Mouse (Mus musculus) hindbrain, embryonic 15.5 days (tissue): Measurements from ENCODE around the gene Pde6g. TPM values are rescaled to one million over a fixed set of nuclear protein-coding genes. Genes with fewer than 3 reads are reported as not detected.
"Not testable (repeated sequence)": the region's sequence is repeated elsewhere in the genome, so short reads cannot be mapped to it uniquely, and the experiment has no call there.

Experiments used
- ATAC-seq: fragments of 200-750 bp; cut with Nextera tagmentation; 2 replicates; pipeline ENCODE4 v1.8.0; 2017; ENCODE audit warnings: low read depth, moderate number of reproducible peaks, moderate TSS enrichment; ENCODE audit not compliant: low FRiP score
- H3K27ac ChIP-seq: fragments of 300-500 bp; sonication (generic); replicated peaks from 2 replicates; pipeline ENCODE4 v1.5.1; 2015; ENCODE audit warnings: mild to moderate bottlenecking, inconsistent platforms
- H3K27me3 ChIP-seq: fragments of 300-500 bp; sonication (generic); 2 replicates; pipeline ENCODE4 v1.6.1; 2015; ENCODE audit warnings: control low read depth, inconsistent platforms
- H3K36me3 ChIP-seq: fragments of 300-500 bp; sonication (generic); 2 replicates; pipeline ENCODE4 v1.6.1; 2015; ENCODE audit warnings: control low read depth, inconsistent platforms
- H3K4me1 ChIP-seq: fragments of 300-500 bp; sonication (generic); replicated peaks from 2 replicates; pipeline ENCODE4 v1.6.1; 2015; ENCODE audit warnings: control low read depth, inconsistent platforms
- H3K4me2 ChIP-seq: fragments of 300-500 bp; sonication (generic); 2 replicates; pipeline ENCODE4 v1.6.1; 2015; ENCODE audit warnings: moderate library complexity, mild to moderate bottlenecking, inconsistent platforms
- H3K4me3 ChIP-seq: fragments of 300-500 bp; sonication (generic); 2 replicates; pipeline ENCODE4 v1.5.1; 2015; ENCODE audit warnings: mild to moderate bottlenecking, inconsistent platforms
- H3K9ac ChIP-seq: fragments of 300-500 bp; sonication (generic); 2 replicates; pipeline ENCODE4 v1.6.1; 2015; ENCODE audit warnings: inconsistent platforms
- H3K9me3 ChIP-seq: fragments of 300-500 bp; sonication (generic); 2 replicates; pipeline ENCODE4 v1.6.1; 2016; ENCODE audit warnings: control low read depth, inconsistent platforms
- WGBS: fragments of 180-500 bp; shearing (Covaris S2); methylation state at CpG from one replicate; pipeline ENCODE4 v1.1.7; 2015; 5-methylcytosine and 5-hydroxymethylcytosine counted together
- polyA plus RNA-seq: library from polyadenylated mRNA; unstranded; fragments of >200 nt; fragmentation: Nextera tagmentation; extraction: Ambion mirVana; gene quantifications from 2 replicates; pipeline ENCODE4 v1.2.1, GENCODE M21; 2015

The Pde6g gene
- polyA plus RNA-seq, 1 experiment from 2014 or later: 0.22 TPM

- H3K9ac ChIP-seq: no peak within 1 kb of the TSS
- H3K4me2 ChIP-seq: no peak within 1 kb of the TSS
- ATAC-seq: no peak
- no peak within 1 kb of the TSS for H3K4me3 ChIP-seq
- no peaks in the 10 kb centered on the region for H3K9me3 ChIP-seq
- 92% methylated on average over 3 of the region's 3 CpGs for WGBS
- no peak within 1 kb of the TSS for H3K27ac ChIP-seq
- H3K36me3 ChIP-seq: no peaks in the 10 kb centered on the region
- no peaks in the 10 kb centered on the region for H3K4me1 ChIP-seq
- H3K27me3 ChIP-seq: no peaks in the 10 kb centered on the region
Measured at GRCm38 (mm10) chr11:120442344-120442743, 11.0 kb downstream of the Pde6g start, which contains the start of gene Tspan10. Gene Tspan10 (plus strand): TSS chr11:120442644.

- H3K27ac ChIP-seq: peak overlapping the region; percentile 80
- H3K9ac ChIP-seq: peak overlapping the region; percentile 76; the same call in 1 of the 2 replicates
- peaks cover 13% of the 10 kb centered on the region for H3K4me1 ChIP-seq
- H3K9me3 ChIP-seq: no peaks in the 10 kb centered on the region
- H3K36me3 ChIP-seq: peaks cover 8% of the 10 kb centered on the region; the same call in 1 of the 2 replicates
- peak overlapping the region; percentile 71 for H3K4me3 ChIP-seq
- no peak; the same call in 1 of the 2 replicates for ATAC-seq
- peak overlapping the region; percentile 90 for H3K4me2 ChIP-seq
- H3K27me3 ChIP-seq: no peaks in the 10 kb centered on the region
- 28% methylated on average over 12 of the region's 12 CpGs for WGBS
Measured at GRCm38 (mm10) chr11:120437857-120438385, 15.4 kb downstream of the Pde6g start.

- peak; percentile 90 for ATAC-seq
- Histone ChIP-seq H3K27ac (peak within 1 kb of the TSS; percentile 80), H3K9me3 (no peaks in the 10 kb centered on the region), H3K36me3 (peaks cover 14% of the 10 kb centered on the region), H3K9ac (peak within 1 kb of the TSS; percentile 76), H3K4me2 (peak within 1 kb of the TSS; percentile 90), H3K4me1 (peaks cover 13% of the 10 kb centered on the region), H3K4me3 (peak within 1 kb of the TSS; percentile 71), H3K27me3 (no peaks in the 10 kb centered on the region)
- WGBS: under 1% methylated on average over 72 of the region's 77 CpGs
Measured at GRCm38 (mm10) chr11:120437152-120437856, 16.0 kb downstream of the Pde6g start, which contains the start of gene Nploc4. Gene Nploc4 (minus strand): TSS chr11:120437708.

- Histone ChIP-seq H3K4me2 (no peak overlapping the region), H3K4me3 (no peak overlapping the region), H3K9me3 (no peaks in the 10 kb centered on the region), H3K9ac (no peak overlapping the region), H3K36me3 (peaks cover 65% of the 10 kb centered on the region), H3K27me3 (no peaks in the 10 kb centered on the region), H3K27ac (no peak overlapping the region), H3K4me1 (no peaks in the 10 kb centered on the region)
- no peak for ATAC-seq
- 97% methylated on average over 3 of the region's 3 CpGs for WGBS
Measured at GRCm38 (mm10) chr11:120426727-120427126, 26.6 kb downstream of the Pde6g start.

GRCm38 (mm10) chr11:120423569-120424295 lies 29.6 kb downstream of the Pde6g start:
- Histone ChIP-seq H3K4me1 (no peaks in the 10 kb centered on the region), H3K27ac (no peak overlapping the region), H3K9me3 (no peaks in the 10 kb centered on the region), H3K4me3 (no peak overlapping the region), H3K9ac (no peak overlapping the region), H3K4me2 (no peak overlapping the region), H3K36me3 (peaks cover 68% of the 10 kb centered on the region), H3K27me3 (no peaks in the 10 kb centered on the region)
- no peak for ATAC-seq
- WGBS: 70% methylated on average over 9 of the region's 9 CpGs

GRCm38 (mm10) chr11:120422651-120423568 lies 30.4 kb downstream of the Pde6g start:
- Histone ChIP-seq H3K9ac (no peak overlapping the region), H3K27ac (no peak overlapping the region), H3K36me3 (peaks cover 68% of the 10 kb centered on the region), H3K9me3 (no peaks in the 10 kb centered on the region), H3K4me2 (no peak overlapping the region), H3K27me3 (no peaks in the 10 kb centered on the region), H3K4me1 (no peaks in the 10 kb centered on the region), H3K4me3 (no peak overlapping the region)
- no peak for ATAC-seq
- WGBS: 91% methylated on average over 13 of the region's 13 CpGs

GRCm38 (mm10) chr11:120418592-120418991 lies 34.7 kb downstream of the Pde6g start:
- no peak overlapping the region for H3K27ac ChIP-seq
- 100% methylated on average over 1 of the region's 1 CpGs for WGBS
- peaks cover 70% of the 10 kb centered on the region for H3K36me3 ChIP-seq
- no peaks in the 10 kb centered on the region for H3K9me3 ChIP-seq
- ATAC-seq: no peak
- H3K9ac ChIP-seq: no peak overlapping the region
- H3K27me3 ChIP-seq: no peaks in the 10 kb centered on the region
- H3K4me2 ChIP-seq: no peak overlapping the region
- no peaks in the 10 kb centered on the region for H3K4me1 ChIP-seq
- no peak overlapping the region for H3K4me3 ChIP-seq

- H3K4me3 ChIP-seq: no peak overlapping the region
- H3K4me1 ChIP-seq: no peaks in the 10 kb centered on the region
- no peak overlapping the region for H3K9ac ChIP-seq
- H3K4me2 ChIP-seq: no peak overlapping the region
- no peaks in the 10 kb centered on the region for H3K27me3 ChIP-seq
- no peak for ATAC-seq
- WGBS: 95% methylated on average over 7 of the region's 7 CpGs
- peaks cover 71% of the 10 kb centered on the region for H3K36me3 ChIP-seq
- no peak overlapping the region for H3K27ac ChIP-seq
- no peaks in the 10 kb centered on the region for H3K9me3 ChIP-seq
Measured at GRCm38 (mm10) chr11:120417852-120418251, 35.4 kb downstream of the Pde6g start.

- not testable (repeated sequence) for H3K4me1 ChIP-seq, H3K4me2 ChIP-seq, H3K9me3 ChIP-seq, H3K27ac ChIP-seq, H3K9ac ChIP-seq, H3K27me3 ChIP-seq, H3K4me3 ChIP-seq, ATAC-seq
- 95% methylated on average over 7 of the region's 10 CpGs for WGBS
- peaks cover 82% of the 10 kb centered on the region for H3K36me3 ChIP-seq
Measured at GRCm38 (mm10) chr11:120413621-120414020, 39.7 kb downstream of the Pde6g start.

- no peak overlapping the region for H3K9ac ChIP-seq
- 78% methylated on average over 1 of the region's 1 CpGs for WGBS
- no peak overlapping the region for H3K4me2 ChIP-seq
- no peak for ATAC-seq
- no peak overlapping the region for H3K4me3 ChIP-seq
- H3K9me3 ChIP-seq: no peaks in the 10 kb centered on the region
- H3K27ac ChIP-seq: no peak overlapping the region
- H3K4me1 ChIP-seq: no peaks in the 10 kb centered on the region
- peaks cover 79% of the 10 kb centered on the region for H3K36me3 ChIP-seq
- no peaks in the 10 kb centered on the region for H3K27me3 ChIP-seq
Measured at GRCm38 (mm10) chr11:120406445-120406844, 46.9 kb downstream of the Pde6g start.

GRCm38 (mm10) chr11:120405867-120406266 lies 47.4 kb downstream of the Pde6g start:
- H3K27me3 ChIP-seq: no peaks in the 10 kb centered on the region
- peaks cover 76% of the 10 kb centered on the region for H3K36me3 ChIP-seq
- ATAC-seq: no peak
- H3K27ac ChIP-seq: no peak overlapping the region
- no peak overlapping the region for H3K4me2 ChIP-seq
- H3K4me1 ChIP-seq: no peaks in the 10 kb centered on the region
- H3K9me3 ChIP-seq: no peaks in the 10 kb centered on the region
- no peak overlapping the region for H3K9ac ChIP-seq
- H3K4me3 ChIP-seq: no peak overlapping the region
- WGBS: 93% methylated on average over 3 of the region's 3 CpGs
